Mouse (Mus musculus): ENCODE data around the gene Ddx41.

Gene Ddx41

GRCm38 (mm10) chr13:55540933-55541332, 4.5 kb upstream of the Ddx41 start:
- no peak for DNase-seq (ENCODE audit: low spot score)

- DNase-seq (ENCODE audit: low spot score): no peak
Observed at GRCm38 (mm10) chr13:55535796-55536193, 663 bp downstream of the Ddx41 start.

- DNase-seq (ENCODE audit: low spot score): no peak
Observed at GRCm38 (mm10) chr13:55535191-55535590, 1.3 kb downstream of the Ddx41 start.

GRCm38 (mm10) chr13:55529198-55529915, 7.1 kb downstream of the Ddx41 start, which contains the start of gene Dok3:
Dok3 (minus strand) TSS chr13:55529296.
- DNase-seq (ENCODE audit: low spot score): no peak

GRCm38 (mm10) chr13:55527834-55528772, 8.4 kb downstream of the Ddx41 start:
- no peak for DNase-seq (ENCODE audit: low spot score)

- no peak for DNase-seq (ENCODE audit: low spot score)
Observed at GRCm38 (mm10) chr13:55527212-55527611, 9.2 kb downstream of the Ddx41 start.

- no peak for DNase-seq (ENCODE audit: low spot score)
Observed at GRCm38 (mm10) chr13:55525733-55526553, 10.5 kb downstream of the Ddx41 start.

- DNase-seq (ENCODE audit: low spot score): no peak
Observed at GRCm38 (mm10) chr13:55523951-55524600, 12.4 kb downstream of the Ddx41 start.

GRCm38 (mm10) chr13:55523278-55523677, 13.2 kb downstream of the Ddx41 start:
- DNase-seq (ENCODE audit: low spot score): no peak

GRCm38 (mm10) chr13:55522730-55523129, 13.7 kb downstream of the Ddx41 start:
- no peak for DNase-seq (ENCODE audit: low spot score)

- DNase-seq (ENCODE audit: low spot score): no peak
Observed at GRCm38 (mm10) chr13:55519606-55520005, 16.9 kb downstream of the Ddx41 start.

- peak; percentile 79 for DNase-seq (ENCODE audit: low spot score)
Observed at GRCm38 (mm10) chr13:55516955-55517354, 19.5 kb downstream of the Ddx41 start.

- no peak for DNase-seq (ENCODE audit: low spot score)
Observed at GRCm38 (mm10) chr13:55513828-55514227, 22.6 kb downstream of the Ddx41 start.

GRCm38 (mm10) chr13:55513111-55513748, 23.2 kb downstream of the Ddx41 start, which contains the start of gene Pdlim7:
Pdlim7 (minus strand) TSS chr13:55513676.
- DNase-seq (ENCODE audit: low spot score): peak; percentile 87

GRCm38 (mm10) chr13:55512379-55513031, 24.0 kb downstream of the Ddx41 start:
- DNase-seq (ENCODE audit: low spot score): no peak

- DNase-seq (ENCODE audit: low spot score): no peak
Observed at GRCm38 (mm10) chr13:55511492-55511861, 25.0 kb downstream of the Ddx41 start.

GRCm38 (mm10) chr13:55510668-55511491, 25.6 kb downstream of the Ddx41 start:
- DNase-seq (ENCODE audit: low spot score): peak; percentile 55

GRCm38 (mm10) chr13:55510332-55510667, 26.2 kb downstream of the Ddx41 start:
- no peak for DNase-seq (ENCODE audit: low spot score)

- no peak for DNase-seq (ENCODE audit: low spot score)
Observed at GRCm38 (mm10) chr13:55508531-55508930, 27.9 kb downstream of the Ddx41 start.

- no peak for DNase-seq (ENCODE audit: low spot score)
Observed at GRCm38 (mm10) chr13:55507877-55508276, 28.6 kb downstream of the Ddx41 start.

All from testis, postnatal 14 days (tissue).